Mouse (Mus musculus) ES-Bruce4 (cell line): ENCODE data around the gene Smap2.

Source experiments
- CTCF ChIP-seq: IDR thresholded peaks from one replicate; pipeline ENCODE4 v1.8.1; 2011; ENCODE audit warnings: low read depth, low read length
- EP300 ChIP-seq: IDR thresholded peaks from 2 replicates; pipeline ENCODE4 v1.6.1; 2011; ENCODE audit warnings: low read depth, low read length; ENCODE audit not compliant: insufficient read depth
- POLR2A ChIP-seq: IDR thresholded peaks from one replicate; pipeline ENCODE4 v1.8.1; 2011; ENCODE audit warnings: low read length; ENCODE audit not compliant: insufficient read depth

DNA sequence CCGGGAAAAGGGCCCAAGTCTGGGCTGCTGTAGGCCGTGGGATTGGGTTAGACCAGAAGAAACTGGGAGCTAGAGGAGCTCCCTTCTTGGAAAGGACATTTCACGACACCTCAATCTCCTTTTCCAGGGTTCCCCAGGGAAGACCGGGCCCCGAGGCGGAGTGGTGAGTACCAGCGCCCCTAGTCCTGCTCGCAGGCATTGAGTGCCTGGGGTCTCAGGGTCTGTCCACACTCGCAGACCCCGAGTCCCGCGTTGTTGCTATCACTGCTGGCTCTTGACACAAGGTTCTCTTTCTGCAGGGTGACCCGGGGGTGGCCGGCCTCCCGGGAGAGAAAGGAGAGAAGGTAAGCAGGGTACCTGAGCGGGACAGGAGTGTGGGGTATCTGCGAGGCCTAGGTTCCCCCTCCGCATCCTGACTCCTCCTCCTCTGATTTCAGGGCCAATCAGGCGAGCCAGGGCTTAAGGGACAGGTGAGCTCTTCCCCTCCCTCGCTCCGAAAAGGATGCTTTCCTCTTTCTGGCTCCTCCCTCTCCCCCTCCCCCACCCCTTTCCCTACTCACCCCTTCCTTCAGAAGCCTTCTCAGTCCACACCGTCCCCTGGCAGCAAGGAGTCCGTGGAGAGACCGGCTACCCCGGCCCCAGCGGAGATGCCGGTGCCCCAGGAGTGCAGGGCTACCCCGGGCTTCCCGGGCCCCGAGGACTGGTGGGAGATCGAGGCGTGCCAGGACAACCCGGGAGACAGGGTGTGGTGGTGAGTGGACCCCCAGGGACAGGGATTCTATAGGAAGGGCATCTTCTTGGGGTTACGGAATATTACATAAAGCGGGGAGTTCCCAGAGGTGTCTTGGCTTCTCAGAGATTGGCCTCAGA, 35.6 kb upstream of the Smap2 start:
- TF ChIP-seq CTCF = no peak
- no peak for TF ChIP-seq EP300
- no peak for TF ChIP-seq POLR2A
